Mouse (Mus musculus) intestine, embryonic 14.5 days (tissue): ENCODE results near the gene Lap3. TPM values are rescaled to one million over a fixed set of nuclear protein-coding genes. Genes with fewer than 3 reads are reported as not detected.
A peak's percentile ranks its signal among the peaks of the same experiment; 100 is the strongest.

Experiments
- ATAC-seq: fragments of 200-750 bp; cut with Nextera tagmentation; replicated peaks from 2 replicates; pipeline ENCODE4 v1.8.0; 2017; ENCODE audit warnings: low read depth, moderate number of reproducible peaks, moderate TSS enrichment, moderate library complexity; ENCODE audit not compliant: low FRiP score, low TSS enrichment
- DNase-seq: peaks from one replicate; pipeline ENCODE4 v3.0.0-alpha.2; 2018; ENCODE audit warnings: low spot score
- H3K27ac ChIP-seq: fragments of 300-500 bp; sonication (generic); 2 replicates; pipeline ENCODE4 v1.5.1; 2014; ENCODE audit warnings: low read depth, mild to moderate bottlenecking, control low read depth
- H3K27me3 ChIP-seq: fragments of 300-500 bp; sonication (generic); replicated peaks from 2 replicates; pipeline ENCODE4 v1.6.1; 2014; ENCODE audit warnings: low read length, control low read depth; ENCODE audit not compliant: control insufficient read depth, insufficient read depth
- H3K36me3 ChIP-seq: fragments of 300-500 bp; sonication (generic); 2 replicates; pipeline ENCODE4 v1.6.1; 2014; ENCODE audit warnings: low read length, control low read depth; ENCODE audit not compliant: control insufficient read depth, insufficient read depth
- H3K4me1 ChIP-seq: fragments of 300-500 bp; sonication (generic); replicated peaks from 2 replicates; pipeline ENCODE4 v1.6.1; 2014; ENCODE audit warnings: low read length, control low read depth, mixed read lengths; ENCODE audit not compliant: control insufficient read depth, insufficient read depth
- H3K4me2 ChIP-seq: fragments of 300-500 bp; sonication (generic); 2 replicates; pipeline ENCODE4 v1.6.1; 2014; ENCODE audit warnings: low read length
- H3K4me3 ChIP-seq: fragments of 300-500 bp; sonication (generic); 2 replicates; pipeline ENCODE4 v1.5.1; 2014; ENCODE audit warnings: low read depth, low read length, control low read depth, mixed read lengths
- H3K9ac ChIP-seq: fragments of 300-500 bp; sonication (generic); 2 replicates; pipeline ENCODE4 v1.6.1; 2014; ENCODE audit warnings: mild to moderate bottlenecking, low read length
- H3K9me3 ChIP-seq: fragments of 300-500 bp; sonication (generic); 2 replicates; pipeline ENCODE4 v1.6.1; 2016; ENCODE audit warnings: low read length, control low read depth; ENCODE audit not compliant: control insufficient read depth
- WGBS: fragments of 180-500 bp; shearing (Covaris S2); extraction: QIAGEN DNeasy Blood & Tissue Kit; methylation state at CpG from one replicate; pipeline ENCODE4 v1.1.7; 2014; 5-methylcytosine and 5-hydroxymethylcytosine counted together
- polyA plus RNA-seq: library from polyadenylated mRNA; unstranded; fragments of >200 nt; fragmentation: Nextera tagmentation; extraction: Ambion mirVana; gene quantifications from 2 replicates; pipeline ENCODE4 v1.2.1, GENCODE M21; 2014

Gene Lap3
- polyA plus RNA-seq, 1 experiment from 2014 or later, result 97.4 TPM

DNA sequence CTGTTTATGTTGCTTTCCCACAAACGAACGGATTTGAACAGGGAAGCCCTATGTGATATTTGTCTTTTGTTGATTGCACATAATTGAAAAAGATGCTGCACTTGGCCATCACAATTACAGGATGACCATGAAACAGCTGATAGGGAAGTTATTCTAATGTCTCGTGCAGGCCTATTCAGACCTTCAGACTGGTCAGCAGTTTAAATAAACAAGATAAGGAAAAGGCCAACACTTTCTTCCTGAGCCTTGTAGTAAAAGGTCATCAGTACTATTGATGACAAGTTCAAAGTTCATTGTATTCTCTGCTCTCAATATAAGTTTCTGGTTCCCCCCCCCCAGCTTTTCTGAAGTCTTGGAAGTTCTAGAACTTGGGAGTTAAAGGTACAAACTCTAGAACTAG lies 10.6 kb upstream of the Lap3 start:
- no peaks in the 10 kb centered on the region for H3K36me3 ChIP-seq
- H3K4me1 ChIP-seq, result no peaks in the 10 kb centered on the region
- DNase-seq, result no peak
- H3K27me3 ChIP-seq, result no peaks in the 10 kb centered on the region
- no peak for ATAC-seq
- no peak overlapping the region for H3K4me3 ChIP-seq
- WGBS, result 63% methylated on average over 3 of the region's 3 CpGs
- H3K9ac ChIP-seq, result no peak overlapping the region
- no peaks in the 10 kb centered on the region for H3K9me3 ChIP-seq
- no peak overlapping the region for H3K27ac ChIP-seq
- H3K4me2 ChIP-seq, result no peak overlapping the region

DNA sequence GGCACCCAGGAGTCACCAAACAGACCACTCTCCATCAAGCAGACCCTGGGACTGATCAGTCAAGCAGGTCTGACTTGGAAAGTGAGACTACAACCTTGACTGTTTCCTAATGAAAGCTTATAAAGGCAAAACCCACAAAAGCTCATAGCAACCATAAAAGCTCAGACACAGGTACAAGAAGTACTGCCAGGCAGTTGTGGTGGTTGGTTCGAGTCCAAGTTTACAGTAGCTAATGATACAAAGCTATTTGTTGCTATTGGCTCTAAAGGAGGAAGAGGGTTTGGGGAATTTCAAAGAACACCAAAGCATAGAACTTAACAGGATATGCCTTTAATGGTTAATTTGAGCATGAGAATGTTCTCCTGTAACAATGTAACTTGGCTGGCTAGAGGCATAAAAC lies 9.5 kb upstream of the Lap3 start:
- H3K27me3 ChIP-seq, result no peaks in the 10 kb centered on the region
- no peaks in the 10 kb centered on the region for H3K36me3 ChIP-seq
- H3K4me1 ChIP-seq, result no peaks in the 10 kb centered on the region
- H3K27ac ChIP-seq, result no peak overlapping the region
- no peak overlapping the region for H3K4me2 ChIP-seq
- ATAC-seq, result no peak
- WGBS, result 85% methylated on average over 1 of the region's 1 CpGs
- no peak for DNase-seq
- no peak overlapping the region for H3K9ac ChIP-seq
- H3K4me3 ChIP-seq, result no peak overlapping the region
- H3K9me3 ChIP-seq, result no peaks in the 10 kb centered on the region

DNA sequence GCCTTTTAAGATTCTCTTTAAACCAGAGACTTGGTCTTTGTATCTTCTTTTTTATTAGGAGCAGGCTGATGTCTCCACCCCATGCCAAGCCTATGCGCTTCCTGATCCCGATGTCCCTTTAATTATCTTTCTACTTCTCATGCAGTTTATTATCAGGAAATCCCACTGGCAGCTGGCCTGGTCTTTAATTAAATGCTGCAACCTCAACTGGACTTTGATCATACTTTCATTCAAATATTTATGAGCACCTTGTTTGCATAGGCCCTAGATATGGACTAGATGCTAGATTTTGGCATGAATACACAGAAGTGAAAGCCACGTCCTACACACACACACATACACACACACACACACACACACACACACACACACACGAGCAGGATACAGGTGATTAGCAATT lies 1.4 kb upstream of the Lap3 start:
- no peak for DNase-seq

DNA sequence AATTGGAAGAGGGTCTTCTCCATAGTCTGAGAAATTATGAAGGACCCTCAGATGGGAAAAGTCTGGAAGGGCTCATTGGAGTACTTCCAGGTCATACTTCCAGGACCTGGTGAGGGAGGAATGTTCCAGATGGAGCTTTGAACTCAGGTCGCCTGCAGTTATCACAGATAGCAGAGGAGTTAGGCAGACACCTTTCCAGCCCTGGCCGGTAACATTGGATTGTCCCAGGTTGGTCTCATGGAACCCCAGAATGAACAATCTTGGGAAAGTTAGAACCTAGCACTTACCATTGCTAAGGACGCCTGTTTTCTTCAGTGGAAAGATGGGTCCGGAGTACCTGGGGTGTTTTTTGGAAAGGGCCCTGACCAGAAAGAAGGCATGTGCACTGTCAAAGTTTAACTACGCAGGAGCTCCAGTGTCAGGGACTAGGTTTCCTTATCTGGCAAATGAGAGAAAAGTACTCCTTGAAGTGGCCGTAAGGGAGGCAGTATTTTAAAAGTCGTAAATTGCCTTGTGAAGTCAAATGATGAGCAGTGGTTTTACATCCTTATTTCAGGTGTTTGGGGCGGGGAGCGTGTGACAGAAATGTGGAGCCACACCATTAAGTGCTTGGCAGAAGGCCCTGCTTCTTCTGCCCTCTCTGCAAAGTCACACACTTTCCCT lies 1.1 kb downstream of the Lap3 start:
- H3K27me3 ChIP-seq, result no peaks in the 10 kb centered on the region
- ATAC-seq, result peak; percentile 1; the same call in 1 of the 2 replicates
- WGBS, result 54% methylated on average over 9 of the region's 9 CpGs
- H3K27ac ChIP-seq, result no peak overlapping the region
- H3K4me3 ChIP-seq, result peak overlapping the region; percentile 75
- peaks cover 13% of the 10 kb centered on the region for H3K4me1 ChIP-seq
- peaks cover 37% of the 10 kb centered on the region for H3K36me3 ChIP-seq
- H3K4me2 ChIP-seq, result peak overlapping the region; percentile 79
- no peak for DNase-seq
- no peaks in the 10 kb centered on the region for H3K9me3 ChIP-seq
- H3K9ac ChIP-seq, result peak overlapping the region; percentile 82

More for the DNA sequence above, 1.4 kb upstream of the Lap3 start:
- WGBS, result 60% methylated on average over 4 of the region's 4 CpGs
- H3K27ac ChIP-seq, result no peak overlapping the region
- no peak overlapping the region for H3K9ac ChIP-seq
- ATAC-seq, result no peak
- H3K4me2 ChIP-seq, result no peak overlapping the region
- H3K36me3 ChIP-seq, result peaks cover 12% of the 10 kb centered on the region
- H3K4me1 ChIP-seq, result peaks cover 13% of the 10 kb centered on the region
- no peak overlapping the region for H3K4me3 ChIP-seq
- H3K9me3 ChIP-seq, result no peaks in the 10 kb centered on the region
- no peaks in the 10 kb centered on the region for H3K27me3 ChIP-seq

DNA sequence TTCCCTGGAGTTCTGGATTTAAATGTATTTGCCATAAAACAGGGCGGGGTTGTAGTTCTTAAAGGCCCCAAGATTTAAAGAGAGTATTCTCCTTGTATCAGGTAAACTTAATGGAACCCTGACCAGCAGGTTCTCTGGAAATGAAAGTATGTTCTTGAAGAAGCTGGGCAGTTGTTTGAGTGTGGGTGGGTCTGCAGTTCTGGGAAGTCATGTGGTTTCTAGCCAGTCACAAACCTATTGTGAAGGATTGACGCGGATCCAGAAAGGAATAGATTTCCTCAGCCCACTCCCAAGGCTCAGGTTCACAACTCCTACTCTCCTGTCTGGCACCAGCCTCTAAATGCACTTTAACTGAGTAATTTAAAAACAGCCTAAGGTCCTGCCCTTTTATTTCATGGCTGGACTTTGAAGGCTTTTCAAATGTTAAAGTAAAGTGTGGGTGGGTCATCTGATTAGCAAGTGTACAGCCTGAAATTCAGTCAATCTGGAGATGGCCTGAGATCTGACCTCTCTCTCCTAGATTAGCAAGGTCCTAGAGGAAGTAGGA lies 2.3 kb downstream of the Lap3 start:
- Histone ChIP-seq H3K4me1 (peaks cover 13% of the 10 kb centered on the region), H3K4me3 (no peak overlapping the region), H3K27me3 (no peaks in the 10 kb centered on the region), H3K9ac (no peak overlapping the region), H3K9me3 (no peaks in the 10 kb centered on the region), H3K4me2 (no peak overlapping the region), H3K27ac (no peak overlapping the region), H3K36me3 (peaks cover 48% of the 10 kb centered on the region)
- ATAC-seq, result no peak
- DNase-seq, result no peak
- WGBS, result 85% methylated on average over 3 of the region's 3 CpGs

DNA sequence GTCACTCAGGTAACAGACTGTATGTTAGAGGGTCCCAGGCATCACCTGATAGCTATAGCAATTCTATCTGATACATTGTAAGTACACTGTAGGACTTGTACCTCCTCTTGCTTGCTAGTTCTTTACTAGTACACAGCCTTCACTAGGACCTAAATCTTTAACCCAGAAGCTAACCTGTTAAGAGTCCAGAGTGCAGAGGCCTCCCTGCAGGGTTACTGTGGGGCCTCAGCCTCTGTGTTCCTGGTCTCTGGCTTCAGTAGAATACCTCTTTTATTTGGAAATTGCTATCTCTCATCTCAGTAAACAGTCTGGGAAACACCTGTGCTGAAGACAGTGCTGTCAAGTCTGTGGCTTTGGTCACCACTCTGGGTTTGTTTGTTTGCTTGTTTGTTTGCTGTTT lies 2.9 kb downstream of the Lap3 start:
- H3K9ac ChIP-seq, result no peak overlapping the region
- no peak overlapping the region for H3K4me2 ChIP-seq
- H3K36me3 ChIP-seq, result peaks cover 53% of the 10 kb centered on the region
- DNase-seq (no peak), ATAC-seq (no peak)
- H3K27me3 ChIP-seq, result no peaks in the 10 kb centered on the region
- H3K27ac ChIP-seq, result no peak overlapping the region
- H3K4me3 ChIP-seq, result no peak overlapping the region
- no peaks in the 10 kb centered on the region for H3K9me3 ChIP-seq
- peaks cover 13% of the 10 kb centered on the region for H3K4me1 ChIP-seq

DNA sequence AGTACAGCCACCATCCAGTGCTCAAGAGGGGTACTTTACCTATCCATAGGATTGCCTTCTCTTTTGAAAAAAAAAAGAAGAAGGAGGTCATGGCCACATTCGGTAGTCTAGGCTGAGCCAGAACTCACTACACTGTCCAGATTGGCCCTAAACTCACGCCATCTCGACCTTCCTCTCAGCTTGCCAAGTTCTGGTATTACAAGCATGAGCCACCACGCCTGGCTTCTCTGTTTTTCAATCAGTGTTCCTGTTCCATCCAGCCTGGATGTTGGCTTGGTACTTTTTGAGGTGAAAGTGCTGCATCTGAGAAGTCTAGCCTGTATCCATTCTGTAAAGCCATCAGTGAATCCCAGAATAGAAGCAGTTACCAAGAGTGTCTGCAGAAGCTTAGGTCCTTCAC lies 3.3 kb downstream of the Lap3 start:
- Histone ChIP-seq H3K9ac (no peak overlapping the region), H3K27ac (no peak overlapping the region), H3K4me3 (no peak overlapping the region), H3K9me3 (no peaks in the 10 kb centered on the region), H3K36me3 (peaks cover 54% of the 10 kb centered on the region), H3K4me1 (peaks cover 13% of the 10 kb centered on the region), H3K27me3 (no peaks in the 10 kb centered on the region), H3K4me2 (no peak overlapping the region)
- no peak for DNase-seq
- 91% methylated on average over 4 of the region's 4 CpGs for WGBS
- no peak for ATAC-seq

DNA sequence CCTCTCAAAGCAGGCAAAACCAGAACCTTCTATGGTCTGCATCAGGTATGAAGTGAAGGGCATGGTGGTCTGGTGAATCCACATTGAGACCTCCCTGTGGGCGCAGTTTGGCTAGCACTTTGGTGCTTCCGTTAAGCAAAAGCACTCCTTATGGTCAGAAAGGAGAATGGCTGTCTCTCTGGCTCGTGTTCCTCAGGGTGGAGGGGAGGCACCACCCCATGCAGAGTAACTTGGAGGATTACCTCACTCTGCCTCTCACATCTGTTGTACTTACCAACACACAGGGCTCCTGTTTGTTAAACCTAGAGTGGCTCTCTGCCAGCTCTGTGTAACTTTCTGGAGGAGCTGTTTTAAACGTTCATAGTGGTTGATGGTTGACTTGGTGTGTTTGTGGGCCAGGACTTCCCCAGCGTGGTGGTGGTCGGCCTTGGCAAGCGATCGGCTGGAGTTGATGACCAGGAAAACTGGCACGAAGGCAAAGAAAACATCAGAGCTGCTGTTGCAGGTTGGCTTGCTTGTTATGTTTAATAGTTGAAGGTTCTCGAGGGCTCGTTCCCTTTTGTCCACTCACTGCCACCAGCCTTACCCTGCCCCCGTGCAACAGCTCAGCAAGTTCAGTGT lies 3.9 kb downstream of the Lap3 start:
- ATAC-seq, result no peak
- Histone ChIP-seq H3K9me3 (no peaks in the 10 kb centered on the region), H3K27me3 (no peaks in the 10 kb centered on the region), H3K9ac (no peak overlapping the region), H3K4me1 (peaks cover 13% of the 10 kb centered on the region), H3K4me2 (no peak overlapping the region), H3K27ac (no peak overlapping the region), H3K36me3 (peaks cover 60% of the 10 kb centered on the region), H3K4me3 (no peak overlapping the region)
- WGBS, result 90% methylated on average over 12 of the region's 12 CpGs
- no peak for DNase-seq

DNA sequence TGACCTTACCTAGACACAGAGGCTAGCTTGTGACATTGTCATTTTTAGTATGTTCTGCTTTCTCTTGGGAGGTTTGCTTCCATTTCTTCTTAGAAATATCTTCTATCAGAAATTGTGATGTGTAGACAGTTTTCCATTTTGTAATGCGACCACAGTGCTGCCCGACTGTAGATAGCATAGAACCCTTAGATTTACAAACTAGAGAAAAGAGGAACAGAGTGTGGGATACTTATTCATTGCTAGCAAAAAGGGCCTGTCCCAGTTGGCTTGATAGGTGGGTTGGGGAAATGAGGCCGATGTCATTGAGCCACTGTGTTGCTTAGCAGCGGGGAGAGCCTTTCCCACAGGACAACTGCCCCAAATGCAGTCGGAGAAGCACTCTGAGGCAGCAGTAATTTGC lies 4.4 kb downstream of the Lap3 start:
- H3K9ac ChIP-seq, result no peak overlapping the region
- 93% methylated on average over 5 of the region's 5 CpGs for WGBS
- no peak for ATAC-seq
- H3K36me3 ChIP-seq, result peaks cover 65% of the 10 kb centered on the region
- H3K4me3 ChIP-seq, result no peak overlapping the region
- no peak for DNase-seq
- H3K9me3 ChIP-seq, result no peaks in the 10 kb centered on the region
- no peak overlapping the region for H3K27ac ChIP-seq
- no peak overlapping the region for H3K4me2 ChIP-seq
- H3K4me1 ChIP-seq, result peaks cover 13% of the 10 kb centered on the region
- H3K27me3 ChIP-seq, result no peaks in the 10 kb centered on the region
